Mouse (Mus musculus) stomach, embryonic 15.5 days (tissue): ENCODE measurements at regions not wholly inside any gene's neighbourhood (a gene's known extent, or its start where the extent isn't known, plus 50 kb on each side); places are given as distances from the start of the nearest gene placed in this dataset.
A peak's percentile ranks its signal among the peaks of the same experiment; 100 is the strongest.

Source experiments
- ATAC-seq: fragments of 200-750 bp; cut with Nextera tagmentation; 2 replicates; pipeline ENCODE4 v1.8.0; 2017; ENCODE audit warnings: low read depth, moderate number of reproducible peaks, moderate TSS enrichment; ENCODE audit not compliant: insufficient read depth, low FRiP score
- H3K27ac ChIP-seq: fragments of 300-500 bp; sonication (generic); 2 replicates; pipeline ENCODE4 v1.5.1; 2015; ENCODE audit warnings: mild to moderate bottlenecking, inconsistent platforms
- H3K27me3 ChIP-seq: fragments of 300-500 bp; sonication (generic); replicated peaks from 2 replicates; pipeline ENCODE4 v1.6.1; 2015; ENCODE audit warnings: inconsistent platforms
- H3K36me3 ChIP-seq: fragments of 300-500 bp; sonication (generic); 2 replicates; pipeline ENCODE4 v1.6.1; 2015; ENCODE audit warnings: inconsistent platforms
- H3K4me1 ChIP-seq: fragments of 300-500 bp; sonication (generic); 2 replicates; pipeline ENCODE4 v1.6.1; 2015; ENCODE audit warnings: inconsistent platforms
- H3K4me2 ChIP-seq: fragments of 300-500 bp; sonication (generic); 2 replicates; pipeline ENCODE4 v1.6.1; 2015; ENCODE audit warnings: mild to moderate bottlenecking, inconsistent platforms
- H3K4me3 ChIP-seq: fragments of 300-500 bp; sonication (generic); replicated peaks from 2 replicates; pipeline ENCODE4 v1.5.1; 2015; ENCODE audit warnings: inconsistent platforms
- H3K9ac ChIP-seq: fragments of 300-500 bp; sonication (generic); 2 replicates; pipeline ENCODE4 v1.6.1; 2015; ENCODE audit warnings: inconsistent platforms
- H3K9me3 ChIP-seq: fragments of 300-500 bp; sonication (generic); 2 replicates; pipeline ENCODE4 v1.6.1; 2016; ENCODE audit warnings: inconsistent platforms
- WGBS: fragments of 180-500 bp; shearing (Covaris S2); methylation state at CpG from one replicate; pipeline ENCODE4 v1.1.7; 2015; 5-methylcytosine and 5-hydroxymethylcytosine counted together

DNA sequence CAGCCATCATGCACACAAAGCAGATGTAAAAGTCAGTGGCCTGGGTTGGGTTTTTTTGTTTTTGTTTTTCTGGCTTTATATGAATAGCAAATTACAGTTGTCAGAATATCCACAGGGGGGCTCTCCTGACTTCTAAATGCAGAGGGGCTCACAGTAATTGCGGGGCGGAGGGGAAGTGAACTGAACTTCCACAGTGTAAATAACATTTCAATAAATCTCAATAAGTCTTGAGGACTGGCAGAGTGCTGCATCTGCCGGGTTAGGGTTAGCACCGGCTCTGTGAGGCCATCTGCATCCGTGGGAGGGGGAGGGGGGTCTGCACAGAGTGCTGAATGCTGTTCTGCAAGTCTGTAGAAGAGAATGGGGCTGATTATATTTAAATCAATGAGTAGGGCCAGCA, 50.3 kb upstream of the Arl4c start:
- 6% methylated on average over 5 of the region's 5 CpGs for WGBS
- H3K36me3 ChIP-seq: no peaks in the 10 kb centered on the region
- no peak; the same call in 1 of the 2 replicates for ATAC-seq
- H3K4me1 ChIP-seq: peaks cover 9% of the 10 kb centered on the region; the same call in 1 of the 2 replicates
- no peak overlapping the region for H3K4me2 ChIP-seq
- H3K27me3 ChIP-seq: no peaks in the 10 kb centered on the region
- no peaks in the 10 kb centered on the region for H3K9me3 ChIP-seq
- no peak overlapping the region for H3K9ac ChIP-seq
- no peak overlapping the region for H3K27ac ChIP-seq
- no peak overlapping the region for H3K4me3 ChIP-seq

- no peak overlapping the region for H3K4me3 ChIP-seq
- H3K9ac ChIP-seq: no peak overlapping the region
- 75% methylated on average over 7 of the region's 7 CpGs for WGBS
- no peak for ATAC-seq
- no peaks in the 10 kb centered on the region for H3K36me3 ChIP-seq
- no peak overlapping the region for H3K4me2 ChIP-seq
- no peaks in the 10 kb centered on the region for H3K9me3 ChIP-seq
- H3K4me1 ChIP-seq: peaks cover 16% of the 10 kb centered on the region
- peak overlapping the region; percentile 49 for H3K27ac ChIP-seq
- no peaks in the 10 kb centered on the region for H3K27me3 ChIP-seq
These were observed 54.6 kb upstream of the Arl4c start for GRCm38 (mm10) chr1:88756658-88757057.

GRCm38 (mm10) chr1:88757162-88757561, 55.1 kb upstream of the Arl4c start:
- Histone ChIP-seq H3K4me3 (no peak overlapping the region), H3K4me2 (no peak overlapping the region), H3K9ac (no peak overlapping the region), H3K4me1 (peaks cover 16% of the 10 kb centered on the region), H3K27ac (peak overlapping the region; percentile 49), H3K9me3 (no peaks in the 10 kb centered on the region), H3K36me3 (no peaks in the 10 kb centered on the region), H3K27me3 (no peaks in the 10 kb centered on the region)
- 50% methylated on average over 7 of the region's 7 CpGs for WGBS
- no peak for ATAC-seq

GRCm38 (mm10) chr1:88757746-88758145, 55.7 kb upstream of the Arl4c start:
- no peaks in the 10 kb centered on the region for H3K9me3 ChIP-seq
- H3K4me2 ChIP-seq: no peak overlapping the region
- H3K36me3 ChIP-seq: no peaks in the 10 kb centered on the region
- no peak overlapping the region for H3K9ac ChIP-seq
- no peaks in the 10 kb centered on the region for H3K27me3 ChIP-seq
- peaks cover 14% of the 10 kb centered on the region; the same call in 1 of the 2 replicates for H3K4me1 ChIP-seq
- 32% methylated on average over 3 of the region's 3 CpGs for WGBS
- H3K27ac ChIP-seq: peak overlapping the region; percentile 49; the same call in 1 of the 2 replicates
- ATAC-seq: no peak
- no peak overlapping the region for H3K4me3 ChIP-seq

- Histone ChIP-seq H3K4me3 (no peak overlapping the region), H3K4me2 (no peak overlapping the region), H3K9me3 (no peaks in the 10 kb centered on the region), H3K27ac (no peak overlapping the region), H3K9ac (no peak overlapping the region), H3K36me3 (no peaks in the 10 kb centered on the region), H3K4me1 (peaks cover 11% of the 10 kb centered on the region; the same call in 1 of the 2 replicates), H3K27me3 (no peaks in the 10 kb centered on the region)
- WGBS: 70% methylated on average over 11 of the region's 11 CpGs
- no peak for ATAC-seq
These were observed 58.6 kb upstream of the Arl4c start for GRCm38 (mm10) chr1:88760643-88761042.

GRCm38 (mm10) chr1:88761121-88761520, 59.1 kb upstream of the Arl4c start:
- no peak overlapping the region for H3K4me2 ChIP-seq
- WGBS: 74% methylated on average over 6 of the region's 6 CpGs
- no peaks in the 10 kb centered on the region for H3K36me3 ChIP-seq
- no peak for ATAC-seq
- H3K9me3 ChIP-seq: no peaks in the 10 kb centered on the region
- H3K9ac ChIP-seq: no peak overlapping the region
- no peak overlapping the region for H3K4me3 ChIP-seq
- no peaks in the 10 kb centered on the region for H3K27me3 ChIP-seq
- H3K4me1 ChIP-seq: peaks cover 11% of the 10 kb centered on the region; the same call in 1 of the 2 replicates
- H3K27ac ChIP-seq: no peak overlapping the region

- Histone ChIP-seq H3K9ac (no peak overlapping the region), H3K4me3 (no peak overlapping the region), H3K27me3 (no peaks in the 10 kb centered on the region), H3K27ac (no peak overlapping the region), H3K4me1 (no peaks in the 10 kb centered on the region), H3K36me3 (no peaks in the 10 kb centered on the region), H3K4me2 (no peak overlapping the region), H3K9me3 (no peaks in the 10 kb centered on the region)
- 55% methylated on average over 6 of the region's 6 CpGs for WGBS
- ATAC-seq: no peak
These were observed 61.8 kb upstream of the Arl4c start for GRCm38 (mm10) chr1:88763725-88764364.

- no peak overlapping the region for H3K4me2 ChIP-seq
- ATAC-seq: no peak
- no peak overlapping the region for H3K4me3 ChIP-seq
- H3K27ac ChIP-seq: no peak overlapping the region
- H3K36me3 ChIP-seq: no peaks in the 10 kb centered on the region
- no peaks in the 10 kb centered on the region for H3K9me3 ChIP-seq
- H3K27me3 ChIP-seq: no peaks in the 10 kb centered on the region
- no peaks in the 10 kb centered on the region for H3K4me1 ChIP-seq
- no peak overlapping the region for H3K9ac ChIP-seq
- WGBS: 97% methylated on average over 1 of the region's 1 CpGs
These were observed 62.5 kb upstream of the Arl4c start for GRCm38 (mm10) chr1:88764478-88764877.

DNA sequence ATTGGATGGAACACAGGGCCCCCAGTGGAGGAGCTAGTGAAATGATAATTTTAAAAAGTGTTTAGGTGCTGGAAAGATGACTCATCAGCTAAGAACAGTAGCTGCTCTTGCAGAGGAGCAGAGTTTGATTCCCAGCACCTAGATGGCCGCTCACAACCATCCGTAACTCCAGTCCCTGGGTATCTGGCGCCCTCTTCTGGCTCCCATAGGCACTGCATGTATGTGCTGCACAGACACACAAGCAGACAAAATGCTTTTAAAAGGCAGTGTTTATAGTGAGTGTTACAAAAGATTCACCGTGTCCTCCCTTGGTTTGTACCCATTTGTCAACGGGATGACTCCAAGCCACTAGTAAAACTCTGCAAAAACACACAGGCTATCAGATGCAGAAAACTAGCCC, 75.0 kb upstream of the Arl4c start:
- ATAC-seq: no peak
- Histone ChIP-seq H3K36me3 (no peaks in the 10 kb centered on the region), H3K4me3 (no peak overlapping the region), H3K4me1 (no peaks in the 10 kb centered on the region), H3K27ac (no peak overlapping the region), H3K9ac (no peak overlapping the region), H3K4me2 (no peak overlapping the region), H3K27me3 (no peaks in the 10 kb centered on the region), H3K9me3 (no peaks in the 10 kb centered on the region)
- WGBS: 91% methylated on average over 5 of the region's 5 CpGs

DNA sequence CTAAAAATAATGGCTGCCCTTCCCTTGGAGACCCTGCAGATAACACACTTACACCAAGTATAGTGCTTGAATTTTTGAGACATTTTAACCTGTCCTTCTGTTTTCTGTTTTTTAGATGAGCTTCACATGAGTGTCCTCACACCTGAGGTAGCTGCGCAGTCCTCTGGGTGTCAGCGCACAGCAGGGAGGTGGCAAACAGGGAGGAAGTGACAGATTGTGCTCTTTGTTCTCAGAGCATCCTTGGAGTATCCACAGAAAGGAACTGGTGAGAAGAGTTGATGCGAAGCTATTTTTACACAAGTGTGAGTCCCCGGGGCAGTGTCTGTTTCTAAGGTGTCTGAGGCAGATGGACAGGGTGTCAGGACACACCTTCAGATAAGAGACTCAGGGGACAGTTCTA, 78.2 kb upstream of the Arl4c start:
- H3K9me3 ChIP-seq: no peaks in the 10 kb centered on the region
- no peaks in the 10 kb centered on the region for H3K27me3 ChIP-seq
- no peak overlapping the region for H3K9ac ChIP-seq
- WGBS: 80% methylated on average over 4 of the region's 4 CpGs
- H3K27ac ChIP-seq: no peak overlapping the region
- no peaks in the 10 kb centered on the region for H3K4me1 ChIP-seq
- H3K36me3 ChIP-seq: no peaks in the 10 kb centered on the region
- no peak overlapping the region for H3K4me3 ChIP-seq
- no peak for ATAC-seq
- H3K4me2 ChIP-seq: no peak overlapping the region

DNA sequence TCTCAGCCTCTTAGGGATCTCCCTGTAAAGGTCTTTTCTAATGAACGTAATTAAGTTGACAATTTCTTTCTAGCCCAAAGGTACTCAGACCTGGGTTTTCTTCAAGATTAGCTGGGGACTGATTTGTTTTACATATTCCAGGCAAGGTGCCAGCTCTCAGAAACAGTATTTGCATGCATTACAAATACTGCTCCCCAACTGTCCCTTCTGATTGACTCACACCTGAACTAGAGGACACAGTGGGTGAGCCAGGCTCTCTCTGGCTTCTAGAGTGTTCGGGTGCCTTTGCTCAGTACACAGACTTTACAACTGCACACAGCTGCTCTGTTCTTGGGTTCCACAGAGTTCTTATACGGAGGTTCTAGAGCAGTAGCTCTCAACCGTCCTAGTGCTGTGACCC, 81.1 kb upstream of the Arl4c start:
- no peak for ATAC-seq
- 68% methylated on average over 4 of the region's 4 CpGs for WGBS
- H3K4me2 ChIP-seq: no peak overlapping the region

GRCm38 (mm10) chr1:88784866-88785620, 83.0 kb upstream of the Arl4c start:
- Histone ChIP-seq H3K36me3 (no peaks in the 10 kb centered on the region), H3K4me2 (no peak overlapping the region), H3K27ac (no peak overlapping the region), H3K4me3 (no peak overlapping the region), H3K9me3 (no peaks in the 10 kb centered on the region), H3K27me3 (no peaks in the 10 kb centered on the region), H3K4me1 (no peaks in the 10 kb centered on the region), H3K9ac (no peak overlapping the region)
- WGBS: 54% methylated on average over 4 of the region's 5 CpGs
- no peak for ATAC-seq

More for the DNA sequence above, 81.1 kb upstream of the Arl4c start:
- no peaks in the 10 kb centered on the region for H3K36me3 ChIP-seq
- no peaks in the 10 kb centered on the region for H3K27me3 ChIP-seq
- H3K27ac ChIP-seq: no peak overlapping the region
- no peaks in the 10 kb centered on the region for H3K9me3 ChIP-seq
- H3K9ac ChIP-seq: no peak overlapping the region
- no peaks in the 10 kb centered on the region for H3K4me1 ChIP-seq
- no peak overlapping the region for H3K4me3 ChIP-seq
